Comparison of ENCODE assay signal across 8 mouse cellular contexts in the genomic region with DNA sequence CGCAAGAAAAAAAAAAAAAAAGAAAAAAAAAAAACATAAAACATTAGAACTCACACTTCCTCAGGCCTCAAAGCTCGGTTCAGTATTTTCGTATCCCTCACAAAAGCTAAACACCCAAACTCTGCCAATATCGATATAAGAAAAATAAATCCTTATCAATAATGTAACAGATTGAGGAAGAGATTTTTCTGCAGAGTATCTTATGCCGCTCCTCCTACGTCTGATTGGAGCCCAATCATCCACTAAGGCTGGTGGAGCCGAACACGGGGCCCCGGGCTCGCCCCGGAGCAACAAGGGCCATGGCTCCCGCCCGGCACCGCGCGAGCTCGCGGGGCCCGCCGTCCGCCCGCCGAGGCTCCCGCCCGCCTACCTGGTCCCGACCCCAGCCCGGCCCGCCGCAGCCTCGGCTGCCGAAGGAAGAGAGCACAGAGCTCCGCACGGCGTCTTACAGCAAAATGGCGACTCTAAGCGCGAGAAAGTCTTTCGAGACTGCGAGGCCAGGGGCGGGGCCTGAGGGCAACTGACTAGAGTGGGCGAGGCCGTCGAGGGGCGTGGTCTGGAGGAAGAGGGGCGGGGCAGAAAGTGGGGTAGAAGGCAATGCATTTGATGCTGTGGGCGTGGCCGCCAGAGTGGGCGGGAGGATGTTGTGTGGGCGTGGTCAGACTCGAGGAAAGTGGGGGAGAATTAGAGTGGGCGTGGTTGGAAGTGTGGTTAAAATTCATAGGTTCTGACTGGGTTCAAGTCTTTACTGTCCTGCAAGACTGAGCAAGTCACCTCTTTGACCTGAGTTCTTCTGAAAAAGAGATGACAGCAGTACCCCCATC. TPM values are rescaled to one million over a fixed set of nuclear protein-coding genes. Genes with fewer than 3 reads are reported as not detected.
DNase-seq lines count a peak whose midpoint lies in the region; ATAC-seq and TF ChIP-seq lines count a peak whose summit lies in the region.

Gene Prpsap2 (minus strand): TSS at position 505 of the 824 bp plus-strand sequence.

- DNase-seq in gastrocnemius, adult 8-10 months (ENCODE audit: low spot score in 2 of 2): peak; percentile 99
- peak; percentile 82 for DNase-seq in hindlimb bud, embryonic 11.5 days (ENCODE audit: extremely low spot score, low read depth, low spot score)
- DNase-seq in left cerebral cortex, adult 8-10 months (ENCODE audit: low spot score in 2 of 2): peak; percentile 93 to 95
- peak; percentile 98 to 99 for DNase-seq in right cerebral cortex, postnatal 10 days (ENCODE audit: low spot score in 2 of 2)
- peak; percentile 99 for DNase-seq in urinary bladder, postnatal 25 days (ENCODE audit: low spot score)

- TF ChIP-seq CTCF in cortical plate, adult 2 months (IDR thresholded peaks at IDR 0.05; ENCODE audit: extremely low read depth, insufficient read depth, low read length): no peak

- peaks cover 7% of the 10 kb centered on the region for H3K27me3 ChIP-seq in megakaryocyte, embryonic 14.5 days (replicated peaks)

- no peak within 1 kb of the TSS for H3K27ac ChIP-seq in cortical plate, adult 2 months (ENCODE audit: insufficient read depth, low read length)

- TF ChIP-seq POLR2A in cortical plate, adult 2 months (IDR thresholded peaks at IDR 0.05; ENCODE audit: extremely low read depth, insufficient read depth, low read length): peak; percentile 86

- peak within 1 kb of the TSS; percentile 25 for H3K4me3 ChIP-seq in cortical plate, adult 2 months (ENCODE audit: insufficient read depth, low read length)
- H3K4me3 ChIP-seq in megakaryocyte, embryonic 14.5 days (replicated peaks): peak within 1 kb of the TSS; percentile 92

- H3K36me3 ChIP-seq in megakaryocyte, embryonic 14.5 days (replicated peaks; ENCODE audit: low read length): peaks cover 16% of the 10 kb centered on the region

- H3K4me1 ChIP-seq in cortical plate, adult 2 months (ENCODE audit: control insufficient read depth, insufficient read depth, low read length): no peaks in the 10 kb centered on the region; the same call in none of the 2 replicates
- peaks cover 49% of the 10 kb centered on the region for H3K4me1 ChIP-seq in megakaryocyte, embryonic 14.5 days

- ATAC-seq in activated CD4-positive, CD25-positive, alpha-beta regulatory T cell, adult 4 months: peak; percentile 90

- H3K9me3 ChIP-seq in megakaryocyte, embryonic 14.5 days: no peaks in the 10 kb centered on the region

RNA-seq across cellular contexts. Expression of gene Prpsap2, which starts in this region (rescaled TPM):
- 10 to 100 TPM; 19.6 to 28.4 TPM for polyA plus RNA-seq in activated CD4-positive, CD25-positive, alpha-beta regulatory T cell, adult 4 months (2017; shearing (Covaris generic))
- polyA plus RNA-seq in cortical plate, adult 2 months (2012; rRNA removed): 36.5 and 38.9 TPM in 2 replicates
- 1 to 10 TPM; 4.9 to 7.0 (median 5.4) TPM for total RNA-seq in gastrocnemius, adult 8-10 months (2022)
- 10 to 100 TPM; 43.6 to 47.8 (median 45.3) TPM for total RNA-seq in left cerebral cortex, adult 8-10 months (2022)
- 8.9 TPM in 1 of 2 replicates, not detected in the other for polyA plus RNA-seq in megakaryocyte, embryonic 14.5 days (2012; ENCODE audit: insufficient read depth, low replicate concordance)

Comparison
In these comparisons a context has a peak if more than half of its experiments do, and no peak if none do; other contexts are left out.
1. RNA of gene Prpsap2 (total RNA-seq): 43.6 to 47.8 TPM in left cerebral cortex, adult 8-10 months; 4.9 to 7.0 TPM in gastrocnemius, adult 8-10 months; every median in the first group is over 4 times any median in the second.
2. Peak in every context shown above with its lines, with median percentiles within 50 percentile points of each other: DNase-seq.